Mouse (Mus musculus) myocyte (in vitro differentiated cells): Measurements from ENCODE around the gene Kcnip1. TPM values are rescaled to one million over a fixed set of nuclear protein-coding genes. Genes with fewer than 3 reads are reported as not detected.

Source experiments
- H3K27me3 ChIP-seq: one replicate; pipeline ENCODE4 v1.6.1; 2011; ENCODE audit not compliant: control insufficient read depth, insufficient read depth, insufficient read length
- H3K36me3 ChIP-seq: one replicate; pipeline ENCODE4 v1.6.1; 2011; ENCODE audit not compliant: control insufficient read depth, insufficient read depth
- H3K4me2 ChIP-seq: one replicate; pipeline ENCODE4 v1.6.1; 2011; ENCODE audit warnings: low read depth, control low read depth
- H3K4me3 ChIP-seq: one replicate; pipeline ENCODE4 v1.5.1; 2011; ENCODE audit warnings: mild to moderate bottlenecking, control low read depth, moderate library complexity
- H3K79me2 ChIP-seq: one replicate; pipeline ENCODE4 v1.6.1; 2011; ENCODE audit not compliant: control insufficient read depth, insufficient read depth
- H3ac ChIP-seq: one replicate; pipeline ENCODE4 v1.6.1; 2011; ENCODE audit not compliant: control insufficient read depth, insufficient read length
- CEBPB ChIP-seq: IDR thresholded peaks from 2 replicates; pipeline ENCODE4 v1.6.1; 2011; ENCODE audit warnings: mild to moderate bottlenecking, moderate library complexity; ENCODE audit not compliant: poor library complexity, insufficient read depth, severe bottlenecking
- E2F4 ChIP-seq: IDR thresholded peaks from one replicate; pipeline ENCODE4 v1.6.1; 2011; ENCODE audit warnings: mild to moderate bottlenecking, control low read depth, moderate library complexity; ENCODE audit not compliant: insufficient read depth
- MAX ChIP-seq: IDR thresholded peaks from one replicate; pipeline ENCODE4 v1.6.1; 2011; ENCODE audit warnings: low read depth, mild to moderate bottlenecking, control low read depth
- MYOD1 ChIP-seq, 3 experiments: IDR thresholded peaks; one replicate each; pipeline ENCODE4 v1.6.1; 2011; ENCODE audit warnings: control low read depth in 2 of 3, low read depth in 2 of 3, mild to moderate bottlenecking in 2 of 3, moderate library complexity in 1 of 3; ENCODE audit not compliant: insufficient read length in 2 of 3, control insufficient read depth in 1 of 3
- MYOG ChIP-seq, 3 experiments: IDR thresholded peaks; one replicate each; pipeline ENCODE4 v1.6.1; 2011; ENCODE audit warnings: control low read depth in 2 of 3, low read depth in 2 of 3, mild to moderate bottlenecking in 2 of 3; ENCODE audit not compliant: insufficient read length in 2 of 3, control insufficient read depth in 1 of 3, insufficient read depth in 1 of 3
- POLR2A ChIP-seq: IDR thresholded peaks from one replicate; pipeline ENCODE4 v1.6.1; 2011; ENCODE audit warnings: low read depth, mild to moderate bottlenecking, control low read depth, moderate library complexity; ENCODE audit not compliant: insufficient read length
- POLR2AphosphoS2 ChIP-seq: IDR thresholded peaks from one replicate; pipeline ENCODE4 v1.6.1; 2011; ENCODE audit warnings: low read depth, control low read depth; ENCODE audit not compliant: insufficient read length
- REST ChIP-seq: IDR thresholded peaks from one replicate; pipeline ENCODE4 v1.6.1; 2011; ENCODE audit warnings: mild to moderate bottlenecking, control low read depth, moderate library complexity; ENCODE audit not compliant: insufficient read depth, insufficient read length
- SRF ChIP-seq: IDR thresholded peaks from one replicate; pipeline ENCODE4 v1.6.1; 2011; ENCODE audit warnings: low read depth; ENCODE audit not compliant: control insufficient read depth, insufficient read length
- TCF12 ChIP-seq: IDR thresholded peaks from one replicate; pipeline ENCODE4 v1.6.1; 2011; ENCODE audit warnings: mild to moderate bottlenecking, control low read depth; ENCODE audit not compliant: poor library complexity, insufficient read depth, severe bottlenecking
- TCF3 ChIP-seq: IDR thresholded peaks from one replicate; pipeline ENCODE4 v1.6.1; 2011; ENCODE audit warnings: low read depth, control low read depth; ENCODE audit not compliant: insufficient read length
- USF1 ChIP-seq: IDR thresholded peaks from one replicate; pipeline ENCODE4 v1.6.1; 2011; ENCODE audit warnings: low read depth, mild to moderate bottlenecking, control low read depth, moderate library complexity
- polyA plus RNA-seq: library from polyadenylated mRNA; unstranded; fragments of >200 nt; fragmentation: generic; extraction: Trizol; gene quantifications from one replicate; pipeline ENCODE4 v1.2.1, GENCODE M21; 2012; ENCODE audit warnings: missing spikeins

Kcnip1 gene
- polyA plus RNA-seq, 1 experiment = not detected

DNA sequence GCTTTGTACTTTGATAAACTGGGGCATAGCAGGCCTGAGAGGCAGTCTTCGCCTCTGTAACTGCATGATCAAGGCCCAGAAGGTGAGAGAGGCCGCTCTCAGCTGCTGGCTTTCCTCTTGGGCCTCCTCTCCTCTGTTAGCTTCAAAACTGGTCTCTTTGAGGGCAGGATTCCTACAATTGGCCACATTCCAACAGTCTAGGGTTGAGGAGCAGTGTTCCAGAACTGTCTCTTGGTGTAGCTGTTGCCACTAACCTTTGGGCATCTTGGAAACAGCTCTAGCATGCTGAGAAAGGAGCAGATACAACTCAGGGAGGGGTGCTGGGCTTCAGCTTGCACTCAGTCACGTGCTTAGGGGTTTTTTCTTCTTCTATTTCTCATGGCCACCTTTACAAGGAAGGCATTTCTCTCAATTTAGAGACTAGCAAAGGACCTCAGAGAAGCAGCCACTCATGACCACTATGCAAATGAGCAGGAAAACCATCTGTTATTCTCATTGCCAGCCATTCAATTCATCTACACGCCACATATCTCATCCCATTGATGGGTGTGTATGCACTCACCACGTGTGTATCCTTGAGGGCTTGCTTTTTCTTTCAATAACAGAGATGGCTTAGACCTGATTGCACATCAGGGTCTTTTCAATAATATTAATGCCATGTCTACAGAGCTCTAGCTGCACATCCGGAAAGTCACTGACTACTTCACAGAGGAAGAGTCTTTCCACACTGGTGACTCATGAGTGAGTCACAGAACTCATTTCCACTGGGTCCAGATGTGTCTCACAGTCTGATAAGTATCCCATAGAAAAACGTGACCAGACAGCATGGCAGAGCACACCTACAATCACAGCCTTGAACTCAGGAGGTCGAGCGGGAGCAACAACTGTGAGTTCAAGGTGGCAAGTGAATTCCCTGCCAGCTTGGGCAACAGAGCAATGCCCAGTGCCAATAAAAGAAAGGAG lies 225.7 kb downstream of the Kcnip1 start:
- no peaks in the 10 kb centered on the region for H3K79me2 ChIP-seq
- H3K36me3 ChIP-seq = no peaks in the 10 kb centered on the region
- H3K4me2 ChIP-seq = peak overlapping the region; percentile 54
- no peaks in the 10 kb centered on the region for H3K27me3 ChIP-seq
- no peak overlapping the region for H3ac ChIP-seq
- no peak overlapping the region for H3K4me3 ChIP-seq
- no peak for TF ChIP-seq MYOD1 (IDR thresholded peaks at IDR 0.05; ENCODE audit: control insufficient read depth in 1 of 3, insufficient read length in 2 of 3, low read depth in 2 of 3)
- no peak for TF ChIP-seq SRF
- TF ChIP-seq TCF12 = no peak
- no peak for TF ChIP-seq TCF3
- TF ChIP-seq REST = no peak
- TF ChIP-seq CEBPB = no peak
- TF ChIP-seq MYOG (IDR thresholded peaks at IDR 0.05; ENCODE audit: control insufficient read depth in 1 of 3, insufficient read depth in 1 of 3, insufficient read length in 2 of 3, low read depth in 2 of 3) = no peak
- no peak for TF ChIP-seq POLR2A
- TF ChIP-seq USF1 = no peak
- TF ChIP-seq MAX = no peak
- no peak for TF ChIP-seq E2F4
- TF ChIP-seq POLR2AphosphoS2 = no peak

DNA sequence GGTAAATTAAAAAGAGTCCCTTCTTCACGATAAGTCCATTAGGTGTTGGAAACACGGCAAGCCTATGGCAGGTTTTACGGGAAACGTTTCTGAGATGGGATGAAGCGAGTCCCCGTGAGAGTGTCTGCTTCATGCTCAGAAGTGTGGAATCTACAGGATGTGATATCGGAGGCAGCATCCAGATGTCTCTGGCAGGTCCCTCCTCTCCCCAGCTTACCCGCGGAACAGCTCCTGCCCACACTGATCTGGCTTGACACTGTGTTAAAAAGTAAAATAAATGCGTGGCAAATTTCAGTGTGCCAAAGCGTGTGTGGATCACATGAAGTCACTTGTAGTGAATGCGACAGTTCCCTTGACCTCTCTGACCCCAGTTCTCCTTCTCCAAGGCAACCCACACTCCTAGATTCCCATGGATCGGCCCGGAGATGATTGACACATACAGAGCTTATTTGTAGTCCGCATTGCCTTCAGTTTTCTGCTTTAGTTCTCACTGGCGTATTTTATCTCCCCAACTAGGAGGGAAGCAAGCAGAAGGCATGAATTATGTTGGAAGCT lies 231.7 kb downstream of the Kcnip1 start:
- H3ac ChIP-seq = no peak overlapping the region
- H3K4me2 ChIP-seq = no peak overlapping the region
- H3K27me3 ChIP-seq = no peaks in the 10 kb centered on the region
- no peak overlapping the region for H3K4me3 ChIP-seq
- no peaks in the 10 kb centered on the region for H3K36me3 ChIP-seq
- TF ChIP-seq MYOG (IDR thresholded peaks at IDR 0.05; ENCODE audit: control insufficient read depth in 1 of 3, insufficient read depth in 1 of 3, insufficient read length in 2 of 3, low read depth in 2 of 3) (no peak), CEBPB (no peak)
- H3K79me2 ChIP-seq = no peaks in the 10 kb centered on the region

DNA sequence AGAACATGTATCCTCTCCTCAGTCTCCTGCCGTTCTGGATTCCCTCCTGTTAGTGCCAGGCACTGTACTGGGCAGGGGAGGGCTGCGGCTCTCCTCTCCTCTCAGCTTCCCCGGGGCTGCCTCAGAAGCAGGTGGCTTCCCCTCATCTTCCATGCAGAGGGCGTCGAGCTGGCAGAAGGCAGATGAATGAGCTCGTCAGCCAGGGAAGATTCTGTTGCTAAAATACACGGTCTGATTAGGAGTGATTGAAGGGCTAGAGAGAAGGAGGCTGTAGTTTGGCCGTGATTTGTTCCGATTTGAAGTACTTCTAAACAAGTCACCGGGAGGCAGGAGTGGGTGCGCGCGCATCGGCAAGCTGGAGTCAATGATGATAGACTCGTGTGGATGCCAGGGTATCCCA lies 236.3 kb downstream of the Kcnip1 start:
- Histone ChIP-seq H3K36me3 (no peaks in the 10 kb centered on the region), H3K4me2 (no peak overlapping the region)

DNA sequence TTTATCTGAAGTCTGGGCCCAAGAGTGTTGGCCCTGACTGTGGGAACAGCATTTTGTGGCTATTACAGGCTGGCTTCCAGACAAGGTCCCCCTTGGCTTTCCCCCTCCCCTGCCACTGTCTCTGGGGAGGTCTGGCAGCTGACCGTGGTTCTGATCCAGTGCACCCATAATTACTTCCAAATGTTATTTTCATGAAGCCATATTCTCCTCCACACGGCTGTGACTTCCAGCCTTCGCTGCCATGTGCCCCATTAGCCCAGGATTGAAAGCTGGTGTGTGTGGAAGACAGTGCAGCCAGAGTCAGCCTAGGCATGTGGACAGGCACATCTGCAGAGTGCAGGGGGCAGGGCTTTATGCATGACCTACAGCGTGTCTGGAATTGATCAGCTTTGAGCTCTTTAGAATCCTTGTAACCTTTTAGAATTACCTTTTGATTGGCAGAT lies 240.5 kb downstream of the Kcnip1 start:
- Histone ChIP-seq H3K36me3 (no peaks in the 10 kb centered on the region), H3K4me2 (no peak overlapping the region), H3K4me3 (no peak overlapping the region), H3K27me3 (no peaks in the 10 kb centered on the region), H3ac (no peak overlapping the region), H3K79me2 (no peaks in the 10 kb centered on the region)
- TF ChIP-seq USF1 (no peak), POLR2AphosphoS2 (no peak), MYOD1 (IDR thresholded peaks at IDR 0.05; ENCODE audit: control insufficient read depth in 1 of 3, insufficient read length in 2 of 3, low read depth in 2 of 3) (no peak), TCF12 (no peak), MYOG (IDR thresholded peaks at IDR 0.05; ENCODE audit: control insufficient read depth in 1 of 3, insufficient read depth in 1 of 3, insufficient read length in 2 of 3, low read depth in 2 of 3) (no peak), TCF3 (no peak), MAX (no peak), E2F4 (no peak), SRF (no peak), POLR2A (no peak), CEBPB (no peak), REST (no peak)

More for the DNA sequence above, 236.3 kb downstream of the Kcnip1 start:
- Histone ChIP-seq H3K4me3 (no peak overlapping the region), H3ac (no peak overlapping the region), H3K27me3 (no peaks in the 10 kb centered on the region), H3K79me2 (no peaks in the 10 kb centered on the region)
- TF ChIP-seq MYOD1 (IDR thresholded peaks at IDR 0.05; ENCODE audit: control insufficient read depth in 1 of 3, insufficient read length in 2 of 3, low read depth in 2 of 3) (no peak), POLR2A (no peak)

DNA sequence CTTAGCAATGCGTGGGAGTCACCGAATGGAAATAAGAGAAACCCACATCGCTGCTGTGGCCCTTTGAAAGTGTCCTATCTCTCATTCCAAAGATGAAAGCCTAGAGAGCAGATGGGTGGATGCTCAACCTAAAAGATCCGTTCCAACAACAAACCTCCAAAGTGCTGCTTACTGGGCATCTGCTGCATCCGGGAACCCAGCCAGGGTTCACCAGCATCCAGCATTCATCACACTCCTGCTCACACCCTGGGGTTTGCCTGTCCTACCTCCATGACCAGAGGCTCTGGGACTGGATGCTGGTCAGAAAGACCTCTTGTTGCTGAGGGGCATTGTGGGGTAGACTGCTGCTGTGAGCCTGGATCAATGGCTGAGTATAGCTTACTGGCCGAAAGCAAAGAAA lies 241.4 kb downstream of the Kcnip1 start:
- TF ChIP-seq POLR2AphosphoS2 (no peak), TCF12 (no peak), E2F4 (no peak), MAX (no peak), TCF3 (no peak), REST (no peak), CEBPB (no peak), POLR2A (no peak), SRF (no peak), MYOG (IDR thresholded peaks at IDR 0.05; ENCODE audit: control insufficient read depth in 1 of 3, insufficient read depth in 1 of 3, insufficient read length in 2 of 3, low read depth in 2 of 3) (no peak), USF1 (no peak), MYOD1 (IDR thresholded peaks at IDR 0.05; ENCODE audit: control insufficient read depth in 1 of 3, insufficient read length in 2 of 3, low read depth in 2 of 3) (no peak)
- Histone ChIP-seq H3K4me2 (no peak overlapping the region), H3K79me2 (no peaks in the 10 kb centered on the region), H3K36me3 (no peaks in the 10 kb centered on the region), H3K27me3 (no peaks in the 10 kb centered on the region), H3K4me3 (no peak overlapping the region), H3ac (no peak overlapping the region)
